Mouse (Mus musculus) CD4-positive, CD25-positive, alpha-beta regulatory T cell, adult 2 months (primary cell): ENCODE measurements at regions not wholly inside any gene's neighbourhood (a gene's known extent, or its start where the extent isn't known, plus 50 kb on each side); places are given as distances from the start of the nearest gene placed in this dataset.
A peak's percentile ranks its signal among the peaks of the same experiment; 100 is the strongest.

ENCODE experiments used
- DNase-seq: peaks from one replicate; pipeline ENCODE4 v3.0.0-alpha.2; 2012; ENCODE audit warnings: low read depth, low spot score

DNA sequence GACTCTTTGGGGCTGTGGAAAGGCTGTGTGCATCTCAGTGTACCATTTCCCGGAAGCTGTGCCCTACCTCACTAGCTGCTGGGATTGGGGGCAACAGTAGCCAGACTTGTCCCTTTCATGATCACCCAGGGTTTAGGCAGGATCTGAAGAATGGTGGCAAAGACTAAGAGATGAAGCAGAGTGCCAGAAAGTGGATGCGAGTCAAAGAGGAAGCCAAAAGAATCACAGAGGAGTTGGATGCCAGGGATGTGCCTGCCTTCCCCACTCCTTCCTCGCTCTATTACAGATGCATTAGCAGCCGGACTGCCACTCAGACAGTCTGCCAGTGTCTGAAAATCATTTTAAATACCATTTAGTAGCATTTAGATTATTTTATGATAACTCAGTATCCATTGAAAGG, 271.5 kb upstream of the Slc24a2 start:
- DNase-seq: no peak

DNA sequence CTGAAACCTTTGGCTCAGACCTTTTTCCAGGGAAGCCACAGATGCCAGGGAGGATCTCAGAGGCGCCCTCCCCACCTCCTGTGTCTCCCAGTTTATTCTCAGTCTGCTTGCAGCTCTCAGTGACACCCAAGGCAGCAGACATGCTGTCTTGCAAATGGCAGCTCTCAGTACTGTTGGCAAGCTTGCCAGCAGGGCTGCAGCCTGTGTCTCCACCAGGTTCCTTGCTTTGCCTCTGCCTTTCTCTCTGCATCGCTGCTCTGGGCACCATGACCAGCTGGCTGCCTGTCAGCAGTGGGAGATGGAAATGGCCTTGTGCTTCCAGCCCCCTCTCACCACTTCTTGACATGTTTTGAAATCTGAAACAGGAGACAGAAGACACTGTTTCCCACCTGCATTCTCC, 270.2 kb upstream of the Slc24a2 start:
- no peak for DNase-seq

DNA sequence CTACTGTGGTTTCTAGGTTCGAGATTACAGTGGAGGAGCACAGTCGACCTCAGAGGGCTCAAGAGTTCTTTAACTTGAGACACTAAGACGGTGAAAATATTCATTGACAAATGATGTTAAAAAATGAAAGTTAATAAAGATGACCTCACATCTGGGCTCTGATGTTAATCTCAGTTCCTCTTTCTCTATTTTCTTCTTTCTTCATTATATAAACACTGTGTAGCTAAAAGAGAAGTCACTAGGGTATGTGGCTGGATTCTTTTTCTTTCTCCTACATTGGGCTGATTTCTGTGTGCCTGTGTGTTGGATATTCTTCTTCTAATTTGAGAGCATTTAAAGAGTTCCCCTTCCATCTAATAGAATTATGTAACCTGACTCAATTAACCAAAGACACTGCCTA, 257.5 kb upstream of the Slc24a2 start:
- no peak for DNase-seq

DNA sequence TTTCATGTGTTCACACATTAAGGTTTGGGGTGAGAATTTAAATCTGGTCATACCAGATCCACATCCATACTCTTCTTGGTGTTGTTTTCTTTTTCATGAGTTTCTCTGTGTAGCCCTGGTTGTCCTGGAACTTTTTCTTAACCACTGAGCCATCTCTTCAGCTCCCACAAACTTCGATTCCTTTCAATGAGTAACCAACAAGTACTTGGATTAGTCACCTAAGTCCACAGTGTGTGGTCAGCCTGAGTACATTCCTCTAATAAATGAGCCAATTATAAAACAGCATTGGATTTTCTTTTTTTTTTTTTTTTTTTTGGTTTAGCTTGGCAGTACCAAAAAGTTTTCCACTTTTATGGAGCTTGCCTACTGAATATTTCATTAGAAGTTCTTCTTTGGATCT, 245.3 kb upstream of the Slc24a2 start:
- no peak for DNase-seq

DNA sequence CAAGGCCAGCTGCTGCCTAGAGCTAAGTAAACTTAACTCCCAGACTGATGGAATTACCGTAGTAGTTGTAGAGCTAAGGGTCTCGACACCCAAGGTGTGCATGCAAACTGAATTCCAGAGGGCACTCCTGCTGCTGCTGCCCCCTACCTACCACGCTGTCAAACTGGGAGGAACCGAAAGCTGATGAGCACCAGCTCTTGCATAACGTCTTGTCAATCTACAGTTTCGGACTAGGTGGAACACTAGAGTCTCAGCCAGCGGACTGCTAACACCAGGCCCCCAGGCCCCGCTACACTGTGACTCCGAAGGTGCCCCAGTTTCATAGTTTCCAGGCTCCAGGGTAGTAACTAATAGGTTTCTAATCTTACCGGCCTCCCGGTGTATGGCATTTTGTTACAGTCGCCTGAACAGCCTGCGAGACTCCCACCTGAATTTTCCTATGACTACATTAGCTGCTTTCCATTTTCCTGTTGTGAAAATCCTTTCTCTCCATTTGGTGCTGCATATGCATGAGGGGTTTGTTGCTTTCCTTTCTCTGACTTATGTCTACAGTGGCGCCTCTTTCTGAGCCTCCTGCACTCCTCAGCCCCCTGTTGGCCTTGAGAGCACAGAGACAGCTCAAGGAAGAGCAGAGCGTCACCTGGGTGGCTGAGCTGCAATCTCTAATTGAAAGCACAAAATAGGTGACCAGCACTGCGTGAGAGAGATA, 243.2 kb upstream of the Slc24a2 start:
- DNase-seq: no peak

DNA sequence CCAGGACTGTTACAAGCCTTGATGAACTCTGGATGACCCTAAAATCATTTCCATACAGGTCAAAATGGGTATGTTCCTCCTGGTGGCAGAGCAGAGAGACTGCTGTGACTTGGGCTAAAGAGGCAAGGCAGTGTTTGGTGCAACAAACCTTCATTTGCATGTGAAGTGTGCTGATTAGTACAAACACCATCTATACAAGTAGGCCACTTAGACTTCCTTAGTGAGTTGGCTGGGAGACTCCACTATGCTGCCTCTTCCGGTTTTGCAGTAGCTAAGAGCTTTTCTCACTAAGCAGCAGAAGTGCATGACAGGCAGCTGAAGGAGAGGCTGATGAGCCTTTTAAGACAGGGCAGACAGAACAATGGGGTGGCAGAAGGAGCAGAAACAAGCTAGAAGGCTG, 242.5 kb upstream of the Slc24a2 start:
- no peak for DNase-seq

DNA sequence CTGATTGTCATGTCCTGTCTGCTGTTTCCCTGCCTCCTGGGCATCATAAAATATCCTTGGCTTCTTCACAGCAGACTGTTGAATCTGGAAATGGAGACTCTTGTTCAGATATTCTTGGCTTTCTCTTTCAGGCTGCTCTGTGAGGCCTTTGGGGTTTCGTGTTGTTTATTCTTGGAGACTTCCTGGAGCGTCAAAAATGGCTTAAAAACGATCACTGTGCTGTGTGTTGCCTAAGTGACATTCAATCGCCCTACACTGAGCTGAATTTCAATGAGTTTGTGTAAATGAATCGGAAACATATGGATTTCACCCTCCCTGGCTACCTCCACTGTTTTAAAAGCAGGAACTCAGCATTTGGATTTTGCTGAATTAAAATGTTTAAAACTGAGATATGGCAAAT, 241.1 kb upstream of the Slc24a2 start:
- DNase-seq: no peak

DNA sequence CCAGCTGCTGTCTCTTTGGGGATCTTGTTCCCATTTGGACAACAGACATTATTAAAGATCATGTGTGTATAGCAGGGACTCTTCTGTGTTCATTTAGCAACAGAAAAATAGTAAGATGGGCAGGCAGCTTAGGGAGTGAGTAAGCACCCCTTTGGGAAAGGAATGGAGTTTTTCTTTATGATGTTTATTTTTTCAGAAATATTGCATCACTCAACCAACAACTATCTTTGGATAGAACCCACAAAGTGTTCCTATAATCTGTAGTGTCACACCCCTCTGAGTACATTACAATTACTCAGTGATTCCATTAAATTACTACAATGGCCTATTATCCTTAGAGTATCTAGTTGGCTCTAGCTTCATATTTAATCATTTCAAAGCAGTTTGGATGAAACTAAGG, 237.3 kb upstream of the Slc24a2 start:
- DNase-seq: no peak

DNA sequence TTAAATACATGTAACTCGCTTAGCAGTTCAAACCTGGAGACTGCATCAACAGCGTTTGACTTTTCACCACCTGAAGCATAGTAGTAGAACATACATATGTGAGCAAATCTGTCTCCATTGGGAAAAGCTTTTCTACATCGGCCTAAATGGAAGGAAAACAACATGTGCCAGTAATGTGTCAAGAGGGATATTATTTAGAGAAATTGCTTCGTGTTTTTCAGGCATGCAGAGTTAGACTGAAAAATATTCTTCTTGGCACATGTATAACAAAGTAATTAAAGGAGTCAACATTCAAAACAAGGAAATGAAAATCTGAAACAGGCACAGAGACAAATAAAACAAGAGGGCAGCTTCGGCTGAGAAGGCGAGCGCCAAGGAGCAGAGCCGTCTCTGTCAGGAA, 236.7 kb upstream of the Slc24a2 start:
- no peak for DNase-seq

DNA sequence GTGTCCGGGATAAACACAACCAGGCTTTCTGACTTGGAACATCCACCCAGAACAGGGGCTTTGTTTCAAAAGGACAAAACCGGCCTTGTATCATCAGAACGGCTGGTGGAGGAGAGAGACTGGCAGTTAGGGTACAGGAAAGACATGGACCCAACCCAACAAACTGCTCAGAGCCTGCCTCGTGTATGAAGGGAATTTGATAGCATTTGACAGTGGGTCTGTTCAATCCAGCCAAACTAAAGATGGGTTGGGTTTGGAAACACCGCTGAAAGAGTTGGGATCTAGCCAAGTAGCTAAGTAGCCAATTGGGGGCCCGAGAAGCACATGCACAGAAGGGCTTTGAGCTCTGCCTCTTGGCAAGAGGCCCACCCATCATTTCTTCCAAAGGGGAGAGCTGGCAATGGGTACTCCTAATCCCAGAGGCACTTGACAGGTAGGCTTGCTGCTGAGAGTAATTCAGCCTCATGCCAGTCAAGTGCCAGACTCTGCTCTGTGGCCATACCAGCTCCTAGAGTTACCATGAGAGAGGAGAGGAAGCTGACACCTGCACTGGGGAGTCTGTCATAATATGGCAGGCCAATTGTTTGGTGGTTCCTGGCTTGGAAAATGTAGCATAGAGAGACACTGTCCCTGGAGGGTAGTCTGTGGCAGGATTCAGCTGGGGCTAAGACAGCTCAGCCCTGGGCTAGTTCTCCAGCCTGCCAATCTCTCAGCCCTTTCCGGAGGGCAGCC, 231.1 kb upstream of the Slc24a2 start:
- no peak for DNase-seq

DNA sequence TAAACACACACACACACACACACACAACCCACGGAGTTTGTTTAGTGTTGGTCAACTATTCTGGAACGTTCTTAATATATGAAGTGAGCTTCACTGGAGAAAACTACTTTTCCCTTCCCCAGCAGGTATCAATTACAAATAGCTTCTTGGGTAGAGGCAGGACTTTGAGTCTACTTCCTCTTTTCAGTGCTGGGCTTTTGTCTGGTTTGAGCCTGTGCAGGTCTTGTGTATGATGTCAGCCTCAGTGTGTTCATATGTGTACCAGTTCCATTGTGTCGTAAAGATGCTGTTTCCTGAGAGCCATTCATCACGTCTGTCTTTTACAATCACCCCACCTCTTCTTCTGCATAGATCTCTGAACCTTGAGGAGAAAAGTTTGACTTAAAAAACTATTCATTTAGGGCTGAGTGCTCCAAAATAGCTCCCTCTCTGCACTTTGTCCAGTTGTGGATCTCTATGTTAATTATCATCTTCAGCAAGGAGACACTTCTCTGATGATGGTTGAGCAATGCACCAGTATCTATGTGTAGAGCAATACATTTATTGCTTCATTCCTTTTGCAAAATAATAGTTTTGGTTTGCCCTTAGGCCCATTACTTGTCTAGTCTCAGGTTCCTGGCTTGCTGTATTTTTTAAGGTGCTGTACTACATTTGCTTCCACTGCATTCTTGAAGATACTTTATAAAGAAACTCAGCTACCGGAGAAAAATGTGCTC, 225.7 kb upstream of the Slc24a2 start:
- DNase-seq: no peak

DNA sequence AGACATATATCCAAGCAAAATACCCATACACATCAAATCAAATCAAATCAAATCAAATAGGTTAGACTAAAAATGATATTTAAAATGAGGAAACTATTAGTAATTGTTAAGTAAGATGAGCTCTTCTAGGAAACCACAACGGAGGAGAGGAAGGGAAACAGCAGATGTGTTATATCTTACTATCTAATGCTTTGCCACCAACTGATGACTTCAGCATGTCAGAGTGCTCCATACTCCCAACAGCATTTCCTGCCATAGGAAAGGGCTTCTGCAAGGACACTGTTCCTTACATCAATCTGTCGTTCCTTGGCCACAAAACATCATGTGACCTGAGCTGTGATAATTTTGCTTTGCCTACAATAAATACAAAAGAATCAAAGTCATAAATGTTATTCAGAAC, 221.8 kb upstream of the Slc24a2 start:
- DNase-seq: no peak

DNA sequence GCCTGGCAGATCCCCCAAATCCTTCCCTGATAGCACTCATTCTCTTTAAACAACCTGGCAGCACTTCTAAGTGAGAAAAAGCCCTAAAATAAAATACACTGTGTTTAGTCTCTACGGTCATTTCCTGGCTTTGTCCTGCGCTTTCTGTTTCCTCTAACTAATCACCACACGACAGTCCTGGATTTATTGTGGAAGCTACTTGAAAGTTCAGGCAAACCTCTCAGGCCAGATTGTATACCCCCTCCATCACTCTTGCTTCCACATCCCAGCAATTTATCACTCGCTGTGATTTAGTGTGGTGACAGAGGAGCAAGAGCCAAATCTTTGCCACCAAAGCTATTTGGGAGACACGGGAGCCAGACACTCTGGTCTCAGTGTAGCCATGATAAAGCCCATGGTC, 221.0 kb upstream of the Slc24a2 start:
- DNase-seq: no peak

DNA sequence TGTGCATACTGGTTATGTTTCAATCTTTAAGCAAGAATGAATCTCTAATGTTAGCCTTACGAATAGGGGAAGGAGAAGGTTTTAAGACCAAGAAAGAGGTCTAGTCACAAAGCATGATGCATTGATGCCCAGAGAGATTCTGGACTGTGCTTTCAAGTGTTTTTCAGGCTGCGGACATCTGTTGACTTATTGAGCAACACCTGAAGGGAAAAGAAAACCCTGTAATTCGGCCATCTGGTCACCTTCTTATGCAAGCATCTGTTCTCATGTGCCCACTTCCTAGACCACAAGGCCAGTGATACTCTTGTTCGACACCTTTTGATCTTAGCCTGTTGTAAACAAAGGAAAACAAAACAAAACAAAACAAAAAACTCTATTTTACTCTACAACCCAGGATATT, 218.1 kb upstream of the Slc24a2 start:
- DNase-seq: no peak

DNA sequence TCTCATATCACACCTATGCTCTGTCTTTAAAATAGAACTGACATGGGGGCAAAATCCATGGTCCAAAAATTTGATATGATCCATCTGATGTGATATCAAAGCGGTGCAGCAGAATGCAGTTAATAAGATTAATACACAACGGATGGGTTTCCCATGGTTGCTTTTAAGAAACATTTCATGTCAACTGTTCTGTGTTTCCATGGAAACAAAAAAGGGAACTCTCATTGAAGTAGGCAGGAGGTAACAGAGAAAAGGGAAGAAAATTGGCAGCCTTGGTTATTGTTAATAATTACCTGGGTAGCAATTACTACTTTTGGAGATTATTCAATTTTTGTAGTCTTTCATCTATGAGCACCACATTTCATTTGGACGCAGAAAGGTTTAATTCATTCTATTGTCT, 216.6 kb upstream of the Slc24a2 start:
- DNase-seq: no peak

DNA sequence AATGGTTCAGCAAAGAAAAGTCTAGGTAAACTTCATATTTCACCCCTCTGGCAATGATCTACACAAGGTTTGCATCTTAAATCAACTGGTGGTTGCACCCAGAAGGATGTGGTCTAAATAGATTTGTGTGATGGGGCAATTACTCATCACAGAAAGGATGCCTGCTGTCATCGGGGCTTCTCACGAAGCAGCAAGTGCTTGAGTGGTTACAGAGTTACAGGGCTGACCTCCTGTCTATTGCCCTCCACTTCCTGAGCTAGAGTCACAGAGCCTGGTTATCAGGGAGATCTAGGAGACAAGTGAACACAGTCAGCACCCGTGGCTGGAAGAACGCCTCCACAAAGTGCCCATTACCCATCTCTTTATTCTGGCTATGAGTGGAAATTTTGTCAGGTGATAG, 203.9 kb upstream of the Slc24a2 start:
- peak; percentile 12 for DNase-seq

DNA sequence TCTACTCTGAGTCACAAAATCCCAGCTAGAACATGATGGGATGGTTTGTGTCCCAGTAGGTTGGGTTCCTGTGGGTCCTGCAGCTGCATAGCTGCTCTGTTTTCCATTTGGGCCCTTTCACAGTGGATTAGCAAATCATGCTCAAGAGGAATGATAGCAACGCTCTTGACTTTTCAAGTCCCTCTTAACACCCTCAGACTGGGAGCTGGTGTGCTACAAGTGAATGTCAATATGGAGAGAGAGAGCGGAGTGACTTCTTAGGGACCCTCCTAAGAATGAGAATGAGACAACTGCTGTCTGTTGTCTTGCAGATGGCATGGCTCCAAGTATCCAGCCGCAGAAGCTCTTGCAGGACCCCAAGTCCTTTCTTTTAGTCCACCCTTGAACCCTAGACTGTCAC, 198.1 kb upstream of the Slc24a2 start:
- DNase-seq: no peak

DNA sequence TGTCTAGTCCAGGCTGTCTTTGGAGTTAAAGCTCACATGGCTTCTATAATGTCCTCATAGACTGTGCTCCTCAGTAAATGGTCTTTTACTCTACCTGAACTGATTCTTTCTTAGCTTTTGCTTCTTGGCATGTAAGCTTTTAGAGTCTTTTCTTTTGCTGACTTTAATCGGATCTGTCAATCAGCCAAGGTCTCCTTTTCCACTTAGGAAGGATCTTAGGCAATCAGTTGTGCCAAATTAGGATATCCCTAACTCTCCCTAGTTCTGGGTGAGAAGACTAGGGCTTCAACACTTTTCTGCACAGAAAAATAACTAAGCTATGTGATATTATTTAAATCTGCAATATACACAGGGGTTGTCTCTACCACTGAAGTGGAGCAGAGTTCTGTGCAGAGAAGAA, 193.8 kb upstream of the Slc24a2 start:
- no peak for DNase-seq

DNA sequence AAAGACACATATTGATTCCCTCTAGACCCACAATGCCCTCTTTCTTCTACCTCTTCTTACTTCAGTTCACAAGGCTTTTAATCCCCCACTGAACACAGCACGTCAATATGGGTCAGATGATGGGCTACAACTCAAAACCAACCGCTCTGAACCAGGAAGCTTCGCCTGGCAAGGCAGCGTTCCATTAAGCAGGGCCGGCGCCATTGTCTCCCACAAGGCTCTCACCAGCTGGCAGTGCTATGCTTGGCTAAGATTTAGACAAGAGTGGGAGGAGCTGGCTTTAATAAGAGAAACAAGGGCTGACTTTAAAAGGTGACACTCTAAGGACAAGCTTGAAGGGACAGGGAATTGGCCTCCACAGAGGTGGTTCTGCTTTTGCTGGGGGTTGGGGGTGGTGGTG, 192.3 kb upstream of the Slc24a2 start:
- no peak for DNase-seq

DNA sequence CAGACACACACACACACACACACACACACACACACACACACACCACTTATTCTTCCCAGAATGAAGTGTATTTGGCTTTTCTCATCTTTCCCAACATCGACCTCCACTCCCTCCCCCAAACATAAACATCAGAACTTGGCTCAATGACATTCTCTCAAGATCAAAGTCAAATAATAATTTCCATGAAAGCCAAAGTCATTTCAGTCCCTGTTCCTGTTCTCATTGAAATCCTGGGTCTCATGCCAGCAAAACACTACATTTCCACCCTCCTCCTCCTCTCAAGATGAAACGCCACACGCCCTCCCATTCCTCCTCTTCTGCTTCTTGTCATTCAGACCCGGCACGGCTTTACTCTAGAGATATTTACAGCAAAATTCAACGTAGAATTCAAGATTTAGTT, 173.1 kb upstream of the Slc24a2 start:
- no peak for DNase-seq

DNA sequence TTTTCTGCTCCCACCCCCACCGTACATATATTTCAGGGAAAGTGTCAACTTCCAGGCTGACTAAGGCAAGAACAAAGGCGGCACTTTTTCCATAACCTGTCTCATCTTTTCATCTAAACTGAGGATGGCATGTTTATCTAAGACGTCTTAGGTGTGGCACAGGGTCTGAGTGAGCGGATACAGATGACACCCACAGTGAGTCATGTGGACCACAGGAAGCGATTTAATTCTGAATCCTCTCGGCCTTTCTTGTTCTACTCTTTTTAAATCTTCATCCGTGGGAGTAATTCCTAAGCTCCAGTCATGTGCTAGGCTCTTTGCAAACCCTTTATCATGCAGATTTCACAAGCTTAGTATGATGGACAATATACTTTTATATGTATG, 171.9 kb upstream of the Slc24a2 start:
- no peak for DNase-seq

DNA sequence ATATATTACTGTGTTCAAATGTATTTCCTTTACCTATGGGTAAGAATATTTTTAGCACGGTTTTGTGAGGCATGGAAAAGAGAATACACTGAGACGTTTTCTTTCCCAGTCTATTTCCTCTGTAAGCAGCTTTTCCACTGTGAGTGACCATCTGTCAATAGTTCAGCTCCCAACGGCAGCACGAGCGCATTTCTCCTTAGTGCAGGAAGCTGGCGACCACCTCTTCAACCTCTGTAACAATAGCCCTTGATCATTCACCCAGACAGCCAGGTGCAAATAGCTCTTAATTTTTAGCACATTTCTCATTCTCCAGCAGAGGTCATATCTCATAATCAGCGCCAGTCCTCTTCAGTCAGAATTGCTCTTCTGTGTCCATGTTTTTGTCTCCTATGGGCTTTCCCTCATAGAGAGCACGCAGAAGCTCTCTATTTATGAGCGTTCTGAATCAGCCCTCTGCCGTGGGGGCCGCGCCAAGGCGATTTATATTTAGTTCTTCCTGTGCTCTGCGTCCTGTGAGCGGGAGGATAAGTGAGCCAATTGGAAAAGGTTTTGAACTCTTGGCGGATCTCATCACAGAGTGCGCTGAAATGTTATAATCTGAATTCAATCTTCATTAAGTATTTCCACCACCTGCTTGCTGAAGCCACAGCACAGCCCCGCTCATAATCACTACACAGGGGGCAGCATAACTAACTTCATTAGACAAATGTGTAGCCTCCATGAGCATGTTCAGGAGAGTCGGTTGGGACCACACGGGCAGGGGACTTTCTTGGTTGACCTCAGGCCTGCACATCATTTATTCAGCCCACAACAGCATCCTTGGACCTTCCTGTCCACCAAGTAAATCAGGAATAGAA, 171.3 kb upstream of the Slc24a2 start:
- no peak for DNase-seq
